Mouse (Mus musculus): ENCODE results near the gene Aimp2. TPM values are rescaled to one million over a fixed set of nuclear protein-coding genes. Genes with fewer than 3 reads are reported as not detected.

The Aimp2 gene
- polyA plus RNA-seq, 1 experiment from 2014 or later: 101 TPM

- Histone ChIP-seq H3K9me3 (ENCODE audit: control insufficient read depth, low read length) (peaks cover 4% of the 10 kb centered on the region; the same call in 1 of the 2 replicates), H3K4me3 (ENCODE audit: low read depth, low read length) (no peak overlapping the region), H3K27ac (ENCODE audit: low read depth, low read length) (no peak overlapping the region), H3K4me2 (no peak overlapping the region), H3K36me3 (ENCODE audit: control insufficient read depth, insufficient read depth, low read length) (peaks cover 35% of the 10 kb centered on the region), H3K27me3 (ENCODE audit: control insufficient read depth, insufficient read depth, low read length) (no peaks in the 10 kb centered on the region), H3K9ac (ENCODE audit: low read length) (no peak overlapping the region), H3K4me1 (ENCODE audit: control insufficient read depth, insufficient read depth, low read length) (no peaks in the 10 kb centered on the region)
- 97% methylated on average over 3 of the region's 3 CpGs for WGBS
- DNase-seq (ENCODE audit: low spot score, missing footprints) (no peak), ATAC-seq (ENCODE audit: low FRiP score) (no peak)
Measured at GRCm38 (mm10) chr5:143885274-143885673, 24.4 kb downstream of the Aimp2 start.

DNA sequence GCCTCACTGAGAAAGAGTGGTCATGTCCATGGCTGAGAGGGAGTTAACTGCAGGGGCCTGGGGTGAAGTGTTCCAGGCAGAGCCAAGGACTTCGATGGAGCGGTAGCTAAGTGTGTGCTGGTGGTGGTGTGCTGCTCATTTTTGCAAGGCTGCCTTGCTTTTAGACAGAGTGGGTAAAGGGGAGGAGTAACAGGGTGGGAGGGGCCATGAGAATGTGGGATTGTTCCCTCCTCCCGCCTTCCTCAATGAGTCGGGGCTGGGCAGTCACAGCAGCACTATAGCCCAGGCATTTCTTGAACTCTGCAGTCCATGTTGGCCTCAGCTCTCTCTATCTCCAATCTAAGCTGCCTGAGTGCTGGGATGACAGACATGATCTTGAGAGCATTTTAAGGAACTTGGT lies 35.1 kb downstream of the Aimp2 start:
- ATAC-seq (ENCODE audit: low FRiP score) (no peak), DNase-seq (ENCODE audit: low spot score, missing footprints) (no peak)
- 69% methylated on average over 4 of the region's 4 CpGs for WGBS
- H3K36me3 ChIP-seq (ENCODE audit: control insufficient read depth, insufficient read depth, low read length): peaks cover 12% of the 10 kb centered on the region
- H3K4me3 ChIP-seq (ENCODE audit: low read depth, low read length): no peak overlapping the region
- H3K9ac ChIP-seq (ENCODE audit: low read length): no peak overlapping the region
- no peak overlapping the region for H3K27ac ChIP-seq (ENCODE audit: low read depth, low read length)
- H3K27me3 ChIP-seq (ENCODE audit: control insufficient read depth, insufficient read depth, low read length): no peaks in the 10 kb centered on the region
- no peaks in the 10 kb centered on the region for H3K4me1 ChIP-seq (ENCODE audit: control insufficient read depth, insufficient read depth, low read length)
- H3K4me2 ChIP-seq: no peak overlapping the region
- H3K9me3 ChIP-seq (ENCODE audit: control insufficient read depth, low read length): no peaks in the 10 kb centered on the region

GRCm38 (mm10) chr5:143871547-143872169 lies 38.0 kb downstream of the Aimp2 start:
- peaks cover 4% of the 10 kb centered on the region; the same call in 1 of the 2 replicates for H3K36me3 ChIP-seq (ENCODE audit: control insufficient read depth, insufficient read depth, low read length)
- WGBS: 87% methylated on average over 11 of the region's 11 CpGs

More at GRCm38 (mm10) chr5:143871547-143872169, 38.0 kb downstream of the Aimp2 start:
- no peaks in the 10 kb centered on the region for H3K27me3 ChIP-seq (ENCODE audit: control insufficient read depth, insufficient read depth, low read length)
- H3K9ac ChIP-seq (ENCODE audit: low read length): no peak overlapping the region
- no peaks in the 10 kb centered on the region for H3K9me3 ChIP-seq (ENCODE audit: control insufficient read depth, low read length)
- H3K4me3 ChIP-seq (ENCODE audit: low read depth, low read length): no peak overlapping the region
- H3K4me2 ChIP-seq: no peak overlapping the region
- DNase-seq (ENCODE audit: low spot score, missing footprints) (no peak), ATAC-seq (ENCODE audit: low FRiP score) (no peak)
- H3K4me1 ChIP-seq (ENCODE audit: control insufficient read depth, insufficient read depth, low read length): no peaks in the 10 kb centered on the region
- no peak overlapping the region for H3K27ac ChIP-seq (ENCODE audit: low read depth, low read length)

Other genes starting within 250 kb of the Aimp2 start
- gene Usp42, start 177.6 kb downstream of the Aimp2 start, polyA plus RNA-seq (2014; fragmentation: Nextera tagmentation; extraction: Ambion mirVana): 30.4 and 31.4 TPM in 2 replicates
- gene Eif2ak1, start 92.1 kb downstream of the Aimp2 start, polyA plus RNA-seq (2014; fragmentation: Nextera tagmentation; extraction: Ambion mirVana): 52.8 and 54.5 TPM in 2 replicates
- gene Ankrd61, start 12.2 kb downstream of the Aimp2 start, polyA plus RNA-seq (2014; fragmentation: Nextera tagmentation; extraction: Ambion mirVana): 0.12 and 0.17 TPM in 2 replicates
- gene Pms2, start 117 bp upstream of the Aimp2 start, polyA plus RNA-seq (2014; fragmentation: Nextera tagmentation; extraction: Ambion mirVana): 35.6 and 37.1 TPM in 2 replicates
- gene Gm42421, start 18.3 kb upstream of the Aimp2 start, polyA plus RNA-seq (2014; fragmentation: Nextera tagmentation; extraction: Ambion mirVana): 1.2 and 1.3 TPM in 2 replicates
- 0.47 and 0.56 TPM in 2 replicates for gene Rsph10b, start 23.2 kb upstream of the Aimp2 start, polyA plus RNA-seq (2014; fragmentation: Nextera tagmentation; extraction: Ambion mirVana)
- 125 and 131 TPM in 2 replicates for gene Ccz1, start 105.0 kb upstream of the Aimp2 start, polyA plus RNA-seq (2014; fragmentation: Nextera tagmentation; extraction: Ambion mirVana)
- not detected in 2 replicates for gene Ocm, start 116.8 kb upstream of the Aimp2 start, polyA plus RNA-seq (2014; fragmentation: Nextera tagmentation; extraction: Ambion mirVana)
- 4.7 and 4.8 TPM in 2 replicates for gene Lmtk2, start 190.6 kb upstream of the Aimp2 start, polyA plus RNA-seq (2014; fragmentation: Nextera tagmentation; extraction: Ambion mirVana)

Data from midbrain, embryonic 11.5 days (tissue).